Mouse (Mus musculus): Measurements from ENCODE around the gene Krt88. TPM values are rescaled to one million over a fixed set of nuclear protein-coding genes. Genes with fewer than 3 reads are reported as not detected.
A peak's percentile ranks its signal among the peaks of the same experiment; 100 is the strongest.

Krt88 gene
- polyA plus RNA-seq, 1 experiment from 2014 or later, result not detected

DNA sequence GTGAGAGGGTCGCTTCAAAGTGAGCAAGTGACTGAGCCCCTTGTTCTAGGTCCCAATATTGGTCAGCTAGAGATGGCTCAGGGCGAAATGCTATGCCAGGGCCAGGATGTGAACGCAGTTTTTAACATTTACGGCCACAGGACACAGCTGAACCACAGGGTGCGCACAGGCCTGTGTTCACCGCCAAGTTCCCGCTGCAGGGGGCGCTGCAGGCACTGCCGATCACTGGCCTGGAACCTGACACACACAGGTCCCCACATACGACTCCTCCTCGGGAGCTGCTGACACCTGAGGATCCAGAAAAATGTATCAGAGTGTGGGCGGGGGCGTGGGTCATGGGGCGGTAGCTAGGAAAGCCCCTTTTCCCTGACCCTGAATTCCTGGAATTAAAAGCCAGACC lies 11.7 kb downstream of the Krt88 start:
- Histone ChIP-seq H3K4me1 (replicated peaks; ENCODE audit: control insufficient read depth, insufficient read depth, low read length) (0 out of 2 replicates have a peak, but pooled peaks cover 5% of the 10 kb centered on the region), H3K36me3 (replicated peaks; ENCODE audit: control insufficient read depth, insufficient read depth) (no peaks in the 10 kb centered on the region), H3K4me3 (replicated peaks; ENCODE audit: low read length) (no peak overlapping the region), H3K9me3 (ENCODE audit: control insufficient read depth, low read length) (0 out of 2 replicates have a peak, but pooled peaks cover 8% of the 10 kb centered on the region), H3K4me2 (replicated peaks) (no peak overlapping the region), H3K27ac (no peak overlapping the region), H3K27me3 (ENCODE audit: control insufficient read depth, insufficient read depth, low read length) (no peaks in the 10 kb centered on the region), H3K9ac (no peak overlapping the region)
- DNase-seq (ENCODE audit: low spot score), result no peak
- no peak for ATAC-seq (ENCODE audit: low FRiP score)
- WGBS, result 84% methylated on average over 14 of the region's 14 CpGs

DNA sequence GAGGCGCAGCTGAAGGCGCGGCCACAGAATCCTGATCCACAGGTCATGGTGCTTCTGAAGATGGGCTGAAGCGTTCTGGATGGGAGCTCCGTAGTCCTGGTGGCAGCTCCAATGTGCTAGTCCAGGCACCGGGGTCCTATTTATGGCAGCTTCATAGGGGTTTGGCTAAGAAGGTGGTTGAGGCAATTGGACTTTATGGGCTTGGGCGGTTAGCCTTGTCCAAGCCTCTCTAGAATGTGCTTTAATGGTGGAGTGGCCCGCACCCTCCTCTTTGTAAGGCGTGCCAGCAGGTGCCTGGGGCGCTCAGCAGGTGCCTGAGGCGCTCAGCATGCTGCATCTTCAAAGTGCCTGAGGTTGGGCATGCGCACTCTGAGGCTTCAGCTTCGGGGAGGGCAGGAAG lies 16.1 kb downstream of the Krt88 start, which contains the start of gene Krt81:
Gene Krt81, minus strand, starts transcription at position 101 of the 400 bp plus-strand sequence.
- Histone ChIP-seq H3K27ac (no peak within 1 kb of the TSS), H3K4me1 (replicated peaks; ENCODE audit: control insufficient read depth, insufficient read depth, low read length) (0 out of 2 replicates have a peak, but pooled peaks cover 5% of the 10 kb centered on the region), H3K4me2 (replicated peaks) (no peak within 1 kb of the TSS), H3K9ac (no peak within 1 kb of the TSS), H3K27me3 (ENCODE audit: control insufficient read depth, insufficient read depth, low read length) (no peaks in the 10 kb centered on the region), H3K9me3 (ENCODE audit: control insufficient read depth, low read length) (no peaks in the 10 kb centered on the region), H3K4me3 (replicated peaks; ENCODE audit: low read length) (no peak within 1 kb of the TSS), H3K36me3 (replicated peaks; ENCODE audit: control insufficient read depth, insufficient read depth) (no peaks in the 10 kb centered on the region)
- no peak for DNase-seq (ENCODE audit: low spot score)
- ATAC-seq (ENCODE audit: low FRiP score), result no peak
- WGBS, result 87% methylated on average over 13 of the region's 13 CpGs

DNA sequence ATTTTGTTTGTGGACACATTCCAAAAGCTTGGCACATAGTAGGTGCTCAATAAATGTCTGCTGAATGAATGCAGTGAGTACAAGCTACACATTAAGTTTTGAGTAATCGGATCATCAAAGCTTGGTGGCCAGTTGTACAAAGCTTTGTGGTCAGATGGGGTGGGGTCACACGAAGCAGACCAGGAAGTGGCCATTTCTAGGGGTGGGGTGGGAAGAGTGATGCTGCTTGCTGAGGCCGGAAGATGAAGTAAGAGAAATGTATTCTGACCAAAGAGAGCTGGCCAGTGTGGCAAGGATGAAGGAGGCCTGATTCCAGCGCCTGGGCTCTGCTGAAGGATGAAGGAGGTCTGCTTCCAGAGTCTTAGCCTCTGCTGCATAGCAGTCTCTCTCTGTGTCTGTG lies 21.5 kb downstream of the Krt88 start:
- DNase-seq (ENCODE audit: low spot score), result no peak
- no peak for ATAC-seq (ENCODE audit: low FRiP score)
- H3K4me3 ChIP-seq (replicated peaks; ENCODE audit: low read length), result no peak overlapping the region
- H3K9me3 ChIP-seq (ENCODE audit: control insufficient read depth, low read length), result no peaks in the 10 kb centered on the region
- H3K36me3 ChIP-seq (replicated peaks; ENCODE audit: control insufficient read depth, insufficient read depth), result no peaks in the 10 kb centered on the region
- no peaks in the 10 kb centered on the region for H3K4me1 ChIP-seq (replicated peaks; ENCODE audit: control insufficient read depth, insufficient read depth, low read length)
- H3K27ac ChIP-seq, result no peak overlapping the region
- H3K4me2 ChIP-seq (replicated peaks), result no peak overlapping the region
- no peak overlapping the region for H3K9ac ChIP-seq
- 84% methylated on average over 4 of the region's 4 CpGs for WGBS
- H3K27me3 ChIP-seq (ENCODE audit: control insufficient read depth, insufficient read depth, low read length), result no peaks in the 10 kb centered on the region

DNA sequence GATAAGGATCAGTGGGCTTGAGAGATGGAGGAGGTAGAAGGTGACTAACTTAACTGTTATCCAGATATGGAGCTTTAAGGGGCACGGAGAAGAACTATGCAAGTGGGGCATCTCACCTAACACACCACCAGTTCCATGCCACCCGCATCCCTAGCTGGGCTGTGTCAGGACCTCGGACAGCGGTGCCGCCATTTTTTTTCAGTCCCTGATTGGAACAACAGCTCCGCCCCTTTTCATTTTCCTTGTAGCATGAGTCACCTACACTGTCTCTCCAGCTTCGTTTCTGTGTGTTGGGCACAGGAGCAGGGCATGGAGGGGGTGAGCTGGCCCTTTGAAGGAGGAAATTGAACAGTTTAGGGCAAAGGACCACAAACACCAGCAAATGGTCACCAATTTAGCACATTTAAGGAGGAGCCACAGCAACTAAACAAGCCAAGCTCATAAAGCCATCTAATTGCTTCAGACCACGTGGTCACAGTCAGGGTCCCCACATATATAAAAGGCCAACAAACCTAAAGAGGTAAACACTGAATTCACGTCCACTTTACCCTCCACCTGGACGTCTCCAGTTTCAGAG lies 25.5 kb downstream of the Krt88 start, which contains the start of gene Krt86:
Gene Krt86, plus strand, starts transcription at position 527 of the 577 bp plus-strand sequence.
- WGBS, result 38% methylated on average over 10 of the region's 10 CpGs
- Histone ChIP-seq H3K4me1 (replicated peaks; ENCODE audit: control insufficient read depth, insufficient read depth, low read length) (no peaks in the 10 kb centered on the region), H3K36me3 (replicated peaks; ENCODE audit: control insufficient read depth, insufficient read depth) (no peaks in the 10 kb centered on the region), H3K9me3 (ENCODE audit: control insufficient read depth, low read length) (no peaks in the 10 kb centered on the region), H3K27ac (no peak within 1 kb of the TSS), H3K27me3 (ENCODE audit: control insufficient read depth, insufficient read depth, low read length) (no peaks in the 10 kb centered on the region), H3K4me2 (replicated peaks) (no peak within 1 kb of the TSS), H3K4me3 (replicated peaks; ENCODE audit: low read length) (no peak within 1 kb of the TSS), H3K9ac (no peak within 1 kb of the TSS)
- DNase-seq (ENCODE audit: low spot score) (no peak), ATAC-seq (ENCODE audit: low FRiP score) (no peak)

DNA sequence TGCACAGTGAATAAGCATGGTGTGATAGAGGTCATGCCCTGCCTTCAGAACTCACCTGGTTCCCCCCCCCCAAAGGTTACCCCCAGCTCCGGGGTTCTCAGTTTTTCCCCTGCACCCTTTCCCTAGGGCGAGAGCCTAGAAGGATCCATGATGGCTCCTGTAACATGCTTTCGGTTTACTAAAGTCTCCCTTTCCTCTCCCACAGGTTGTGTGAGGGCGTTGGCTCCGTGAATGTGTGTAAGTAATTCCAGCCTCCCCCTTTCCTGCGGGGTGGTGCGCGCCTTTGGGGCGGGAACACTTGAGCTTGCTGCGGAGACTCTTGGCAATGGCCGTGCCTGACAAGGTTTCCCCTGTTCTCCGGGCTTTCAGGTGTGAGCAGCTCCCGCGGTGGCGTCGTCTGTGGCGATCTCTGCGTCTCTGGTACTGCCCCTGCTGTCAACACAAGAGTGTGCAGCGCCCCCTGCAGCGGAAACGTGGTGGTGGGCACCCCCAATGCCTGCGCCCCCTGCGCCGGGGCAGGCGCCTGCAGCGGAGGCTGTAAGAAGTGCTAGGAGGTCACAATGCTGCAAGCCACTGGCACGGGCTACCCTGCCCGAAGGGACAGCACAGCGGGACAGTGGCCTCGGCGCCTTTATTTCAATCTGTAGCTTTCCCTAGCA lies 31.6 kb downstream of the Krt88 start:
- Histone ChIP-seq H3K27ac (no peak overlapping the region), H3K4me3 (replicated peaks; ENCODE audit: low read length) (peak overlapping the region; percentile 21), H3K9ac (no peak overlapping the region), H3K36me3 (replicated peaks; ENCODE audit: control insufficient read depth, insufficient read depth) (no peaks in the 10 kb centered on the region), H3K9me3 (ENCODE audit: control insufficient read depth, low read length) (no peaks in the 10 kb centered on the region), H3K27me3 (ENCODE audit: control insufficient read depth, insufficient read depth, low read length) (no peaks in the 10 kb centered on the region), H3K4me1 (replicated peaks; ENCODE audit: control insufficient read depth, insufficient read depth, low read length) (peaks cover 9% of the 10 kb centered on the region; the same call in 1 of the 2 replicates), H3K4me2 (replicated peaks) (peak overlapping the region; percentile 52)
- 10% methylated on average over 31 of the region's 31 CpGs for WGBS
- ATAC-seq (ENCODE audit: low FRiP score), result no peak
- peak; percentile 39 for DNase-seq (ENCODE audit: low spot score)

DNA sequence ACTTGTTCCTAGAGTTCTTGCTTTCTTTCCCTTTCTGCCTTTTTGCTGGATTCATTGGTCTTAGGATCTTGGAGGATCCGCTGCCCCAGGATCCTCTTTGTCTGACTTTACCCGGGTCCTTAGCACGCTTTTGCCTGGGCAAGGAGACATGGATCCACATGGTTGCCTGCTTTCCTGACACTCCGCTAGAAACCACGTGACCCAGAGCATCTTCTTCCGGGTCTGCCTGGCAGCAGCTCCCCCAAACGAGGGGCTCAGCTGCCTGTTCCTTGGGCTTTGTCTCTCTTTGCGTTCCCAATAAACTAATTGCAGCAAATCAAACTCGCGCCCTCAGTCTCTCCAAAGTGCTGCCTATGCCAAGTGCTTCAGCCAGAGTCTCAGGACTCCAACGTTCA lies 32.1 kb downstream of the Krt88 start:
- Histone ChIP-seq H3K4me1 (replicated peaks; ENCODE audit: control insufficient read depth, insufficient read depth, low read length) (peaks cover 9% of the 10 kb centered on the region; the same call in 1 of the 2 replicates), H3K36me3 (replicated peaks; ENCODE audit: control insufficient read depth, insufficient read depth) (no peaks in the 10 kb centered on the region), H3K4me3 (replicated peaks; ENCODE audit: low read length) (peak overlapping the region; percentile 21), H3K9ac (no peak overlapping the region), H3K27me3 (ENCODE audit: control insufficient read depth, insufficient read depth, low read length) (no peaks in the 10 kb centered on the region), H3K27ac (no peak overlapping the region), H3K9me3 (ENCODE audit: control insufficient read depth, low read length) (no peaks in the 10 kb centered on the region), H3K4me2 (replicated peaks) (peak overlapping the region; percentile 52)
- no peak for ATAC-seq (ENCODE audit: low FRiP score)
- 32% methylated on average over 11 of the region's 11 CpGs for WGBS
- peak; percentile 42 for DNase-seq (ENCODE audit: low spot score)

DNA sequence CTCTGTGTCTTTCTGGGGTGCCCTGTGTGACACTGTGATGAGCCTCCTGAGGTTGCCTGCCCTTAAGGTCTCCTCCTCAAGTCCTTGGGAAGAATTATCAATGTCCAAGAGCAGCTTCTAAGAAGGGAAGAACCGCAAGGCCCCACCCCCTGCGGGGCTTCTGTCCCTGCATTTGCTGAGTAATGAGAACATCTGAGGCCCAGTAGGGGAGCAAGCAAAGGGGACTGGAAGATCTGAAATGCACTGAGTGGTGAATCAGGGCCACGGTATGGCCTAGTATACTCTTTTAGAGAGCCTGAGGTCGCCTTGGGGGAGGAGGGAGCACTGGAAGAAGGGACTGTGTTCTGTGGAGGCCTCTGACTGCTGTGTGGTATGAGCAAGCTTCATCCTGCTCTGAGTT lies 34.5 kb downstream of the Krt88 start:
- Histone ChIP-seq H3K27me3 (ENCODE audit: control insufficient read depth, insufficient read depth, low read length) (no peaks in the 10 kb centered on the region), H3K36me3 (replicated peaks; ENCODE audit: control insufficient read depth, insufficient read depth) (no peaks in the 10 kb centered on the region), H3K4me2 (replicated peaks) (no peak overlapping the region), H3K9ac (no peak overlapping the region), H3K9me3 (ENCODE audit: control insufficient read depth, low read length) (no peaks in the 10 kb centered on the region), H3K4me3 (replicated peaks; ENCODE audit: low read length) (no peak overlapping the region), H3K4me1 (replicated peaks; ENCODE audit: control insufficient read depth, insufficient read depth, low read length) (peaks cover 9% of the 10 kb centered on the region; the same call in 1 of the 2 replicates), H3K27ac (no peak overlapping the region)
- WGBS, result 40% methylated on average over 4 of the region's 4 CpGs
- DNase-seq (ENCODE audit: low spot score) (no peak), ATAC-seq (ENCODE audit: low FRiP score) (no peak)

DNA sequence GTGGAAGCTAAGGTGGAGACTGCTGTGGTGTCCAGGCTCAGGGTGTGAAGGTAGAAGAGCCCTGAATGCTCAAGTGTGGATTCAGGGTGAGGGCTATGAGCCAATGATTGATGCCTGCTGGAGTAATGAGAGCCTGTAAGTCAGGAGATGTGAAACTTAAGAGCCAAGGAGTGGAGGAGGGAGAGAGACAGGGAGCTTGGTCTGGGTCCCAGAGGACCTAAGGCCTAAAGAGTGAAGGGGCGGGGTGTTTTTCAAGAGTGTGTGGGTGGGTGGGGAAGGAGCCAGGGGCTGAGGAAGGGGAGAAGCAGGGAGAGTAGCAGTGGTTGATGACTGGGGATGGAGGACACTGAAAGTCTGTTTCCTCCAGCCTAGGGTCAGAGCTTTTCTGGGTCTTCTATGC lies 36.1 kb downstream of the Krt88 start:
- Histone ChIP-seq H3K27me3 (ENCODE audit: control insufficient read depth, insufficient read depth, low read length) (no peaks in the 10 kb centered on the region), H3K36me3 (replicated peaks; ENCODE audit: control insufficient read depth, insufficient read depth) (no peaks in the 10 kb centered on the region), H3K4me3 (replicated peaks; ENCODE audit: low read length) (no peak overlapping the region), H3K4me1 (replicated peaks; ENCODE audit: control insufficient read depth, insufficient read depth, low read length) (peaks cover 9% of the 10 kb centered on the region; the same call in 1 of the 2 replicates), H3K27ac (no peak overlapping the region), H3K9me3 (ENCODE audit: control insufficient read depth, low read length) (no peaks in the 10 kb centered on the region), H3K9ac (no peak overlapping the region), H3K4me2 (replicated peaks) (no peak overlapping the region)
- DNase-seq (ENCODE audit: low spot score) (no peak), ATAC-seq (ENCODE audit: low FRiP score) (no peak)
- WGBS, result 89% methylated on average over 1 of the region's 1 CpGs

DNA sequence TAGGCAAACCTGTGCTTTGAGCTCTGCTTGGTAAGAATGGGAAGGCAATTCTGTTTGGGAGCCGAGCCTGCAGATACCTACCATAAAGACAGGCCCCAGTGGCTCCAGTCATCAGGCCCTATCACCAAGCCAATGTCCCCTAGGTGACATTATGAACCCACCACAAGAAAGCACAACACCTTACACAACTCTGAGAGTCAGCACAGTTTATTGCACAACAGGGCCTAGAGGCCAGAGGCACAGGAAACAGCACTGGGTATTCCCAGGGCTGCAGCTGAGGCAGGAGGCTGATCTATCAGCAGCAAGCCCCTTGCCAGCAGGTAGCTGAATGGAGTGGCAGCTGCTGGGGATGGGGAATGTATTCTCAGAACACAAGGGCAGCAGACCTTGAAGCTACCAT lies 37.4 kb downstream of the Krt88 start:
- no peaks in the 10 kb centered on the region for H3K4me1 ChIP-seq (replicated peaks; ENCODE audit: control insufficient read depth, insufficient read depth, low read length)
- no peak overlapping the region for H3K9ac ChIP-seq
- H3K27ac ChIP-seq, result no peak overlapping the region
- no peaks in the 10 kb centered on the region for H3K9me3 ChIP-seq (ENCODE audit: control insufficient read depth, low read length)
- no peaks in the 10 kb centered on the region for H3K36me3 ChIP-seq (replicated peaks; ENCODE audit: control insufficient read depth, insufficient read depth)
- DNase-seq (ENCODE audit: low spot score) (no peak), ATAC-seq (ENCODE audit: low FRiP score) (no peak)
- no peaks in the 10 kb centered on the region for H3K27me3 ChIP-seq (ENCODE audit: control insufficient read depth, insufficient read depth, low read length)
- 67% methylated on average over 1 of the region's 1 CpGs for WGBS
- no peak overlapping the region for H3K4me3 ChIP-seq (replicated peaks; ENCODE audit: low read length)
- H3K4me2 ChIP-seq (replicated peaks), result no peak overlapping the region

Data from hindbrain, embryonic 14.5 days (tissue).